Mouse (Mus musculus): Measurements from ENCODE around the gene Galnt18. TPM values are rescaled to one million over a fixed set of nuclear protein-coding genes. Genes with fewer than 3 reads are reported as not detected.

Galnt18 gene
- polyA plus RNA-seq, 1 experiment from 2014 or later = 19.2 TPM

DNA sequence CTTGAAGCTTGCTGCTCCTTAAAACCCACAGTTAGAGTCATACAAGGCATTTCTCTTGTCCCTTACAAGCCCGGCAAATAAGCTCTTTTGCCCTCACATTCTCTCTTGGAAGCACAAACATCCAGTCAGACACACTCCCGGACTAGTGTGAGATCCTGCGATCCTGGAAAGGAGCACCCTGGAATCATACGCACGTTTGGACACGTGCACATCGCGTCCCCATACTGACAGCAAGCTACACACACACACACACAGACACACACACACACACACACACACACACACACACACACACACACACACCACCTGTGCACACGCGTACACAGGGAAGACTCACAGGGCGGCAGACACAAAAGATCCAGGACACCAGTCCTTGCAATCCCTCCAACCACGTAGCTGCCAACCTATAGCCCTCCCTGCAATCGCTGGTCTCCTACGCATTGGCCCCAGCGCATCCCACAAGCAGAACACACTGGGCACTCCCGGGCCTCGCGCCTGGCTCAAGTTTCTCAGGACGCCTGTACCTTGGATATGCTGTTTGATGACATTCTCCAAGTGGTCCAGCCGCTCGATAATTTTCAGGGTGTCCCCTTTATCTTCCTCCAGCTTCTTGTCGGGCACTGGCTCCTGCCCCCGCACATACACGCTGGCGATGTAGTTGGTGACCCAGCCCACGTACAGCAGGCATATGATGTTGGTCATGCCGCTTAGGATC is 831 bp downstream of the Galnt18 start:
- Histone ChIP-seq H3K27ac (ENCODE audit: low read length) (peak overlapping the region; percentile 76), H3K27me3 (ENCODE audit: control insufficient read depth, insufficient read depth, low read length) (peaks cover 13% of the 10 kb centered on the region), H3K4me3 (ENCODE audit: low read length) (peak overlapping the region; percentile 70), H3K36me3 (ENCODE audit: control insufficient read depth, insufficient read depth) (no peaks in the 10 kb centered on the region), H3K4me2 (ENCODE audit: low read depth, low read length) (peak overlapping the region; percentile 82), H3K9me3 (replicated peaks; ENCODE audit: control insufficient read depth, low read length) (no peaks in the 10 kb centered on the region), H3K4me1 (ENCODE audit: control insufficient read depth, insufficient read depth, low read length) (peaks cover 4% of the 10 kb centered on the region), H3K9ac (ENCODE audit: low read length) (peak overlapping the region; percentile 74)
- WGBS = 16% methylated on average over 27 of the region's 27 CpGs
- ATAC-seq (replicated peaks; ENCODE audit: extremely low read depth, insufficient read depth, low FRiP score) = no peak

DNA sequence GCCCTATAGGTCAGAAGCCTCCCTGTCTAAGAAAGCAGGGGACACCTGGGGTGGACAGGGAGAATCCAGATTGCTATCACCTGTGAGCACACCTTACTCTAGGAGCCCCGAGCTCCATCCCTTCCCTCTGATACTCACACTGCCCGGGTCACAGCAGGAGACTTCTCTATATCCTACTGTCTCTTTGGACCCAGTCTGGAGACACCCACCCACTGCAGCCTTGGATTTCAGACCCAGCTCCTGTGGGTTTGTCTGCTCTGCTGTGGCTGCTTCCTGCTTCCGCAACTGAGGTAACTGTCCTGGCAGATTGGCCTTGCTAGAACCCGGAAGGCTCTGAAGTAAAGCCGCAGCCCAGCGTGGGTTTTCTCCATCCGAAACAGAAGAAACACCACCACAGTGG is 1.6 kb downstream of the Galnt18 start:
- Histone ChIP-seq H3K27me3 (ENCODE audit: control insufficient read depth, insufficient read depth, low read length) (peaks cover 13% of the 10 kb centered on the region), H3K4me1 (ENCODE audit: control insufficient read depth, insufficient read depth, low read length) (peaks cover 4% of the 10 kb centered on the region), H3K9ac (ENCODE audit: low read length) (0 out of 2 replicates have a peak overlapping the region, but pooled peaks have one; percentile 11), H3K36me3 (ENCODE audit: control insufficient read depth, insufficient read depth) (no peaks in the 10 kb centered on the region), H3K27ac (ENCODE audit: low read length) (no peak overlapping the region), H3K9me3 (replicated peaks; ENCODE audit: control insufficient read depth, low read length) (no peaks in the 10 kb centered on the region), H3K4me3 (ENCODE audit: low read length) (peak overlapping the region; percentile 70), H3K4me2 (ENCODE audit: low read depth, low read length) (peak overlapping the region; percentile 82)
- 66% methylated on average over 7 of the region's 7 CpGs for WGBS
- ATAC-seq (replicated peaks; ENCODE audit: extremely low read depth, insufficient read depth, low FRiP score) = no peak

DNA sequence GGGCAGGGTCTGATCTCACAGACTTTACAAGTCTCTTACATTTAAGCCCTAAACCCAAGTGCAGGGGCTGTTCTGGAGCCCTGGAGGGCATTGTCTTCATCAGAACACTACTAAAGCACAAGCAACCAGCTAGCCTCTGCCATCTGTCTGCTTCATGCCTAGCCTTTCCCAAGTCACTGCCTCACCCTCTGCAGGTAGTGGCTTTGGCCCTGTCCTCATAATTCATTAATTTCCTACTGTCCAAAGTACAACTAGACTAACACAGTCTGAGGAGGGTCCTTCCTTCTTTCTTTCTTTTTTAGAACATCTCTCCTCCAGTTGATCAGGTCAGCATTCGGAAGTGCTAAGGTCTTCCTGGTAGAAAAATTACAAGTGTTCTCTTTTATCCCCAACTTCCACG is 2.6 kb downstream of the Galnt18 start:
- Histone ChIP-seq H3K27ac (ENCODE audit: low read length) (no peak overlapping the region), H3K9ac (ENCODE audit: low read length) (no peak overlapping the region), H3K27me3 (ENCODE audit: control insufficient read depth, insufficient read depth, low read length) (peaks cover 13% of the 10 kb centered on the region), H3K9me3 (replicated peaks; ENCODE audit: control insufficient read depth, low read length) (no peaks in the 10 kb centered on the region), H3K36me3 (ENCODE audit: control insufficient read depth, insufficient read depth) (no peaks in the 10 kb centered on the region), H3K4me2 (ENCODE audit: low read depth, low read length) (peak overlapping the region; percentile 82), H3K4me3 (ENCODE audit: low read length) (peak overlapping the region; percentile 70), H3K4me1 (ENCODE audit: control insufficient read depth, insufficient read depth, low read length) (peaks cover 4% of the 10 kb centered on the region)
- no peak for ATAC-seq (replicated peaks; ENCODE audit: extremely low read depth, insufficient read depth, low FRiP score)
- WGBS = 88% methylated on average over 2 of the region's 2 CpGs

DNA sequence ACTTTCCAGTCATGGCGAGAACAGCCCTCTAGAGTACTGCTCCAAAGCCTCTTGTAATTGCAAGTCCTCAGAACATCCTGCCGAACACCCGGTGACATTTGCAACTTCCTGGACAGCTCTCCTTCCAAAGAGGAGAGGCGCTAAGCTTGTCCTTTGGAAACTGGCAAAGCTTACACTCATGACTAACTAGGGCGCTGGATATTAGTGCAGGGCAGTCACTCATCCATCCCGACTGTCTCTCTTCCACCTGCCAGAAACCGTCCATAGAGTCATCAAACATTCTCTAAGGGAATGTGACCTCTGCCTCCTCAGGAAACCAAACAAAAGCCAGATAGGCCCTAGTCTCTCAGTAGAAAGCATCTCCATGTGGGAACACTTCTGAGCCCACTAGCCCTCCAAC is 3.6 kb downstream of the Galnt18 start:
- H3K9ac ChIP-seq (ENCODE audit: low read length) = no peak overlapping the region
- WGBS = 58% methylated on average over 7 of the region's 7 CpGs
- no peaks in the 10 kb centered on the region for H3K9me3 ChIP-seq (replicated peaks; ENCODE audit: control insufficient read depth, low read length)
- H3K27me3 ChIP-seq (ENCODE audit: control insufficient read depth, insufficient read depth, low read length) = peaks cover 10% of the 10 kb centered on the region
- H3K4me3 ChIP-seq (ENCODE audit: low read length) = peak overlapping the region; percentile 5
- H3K4me2 ChIP-seq (ENCODE audit: low read depth, low read length) = peak overlapping the region; percentile 82
- peaks cover 4% of the 10 kb centered on the region for H3K4me1 ChIP-seq (ENCODE audit: control insufficient read depth, insufficient read depth, low read length)
- no peak for ATAC-seq (replicated peaks; ENCODE audit: extremely low read depth, insufficient read depth, low FRiP score)
- H3K27ac ChIP-seq (ENCODE audit: low read length) = no peak overlapping the region
- no peaks in the 10 kb centered on the region for H3K36me3 ChIP-seq (ENCODE audit: control insufficient read depth, insufficient read depth)

DNA sequence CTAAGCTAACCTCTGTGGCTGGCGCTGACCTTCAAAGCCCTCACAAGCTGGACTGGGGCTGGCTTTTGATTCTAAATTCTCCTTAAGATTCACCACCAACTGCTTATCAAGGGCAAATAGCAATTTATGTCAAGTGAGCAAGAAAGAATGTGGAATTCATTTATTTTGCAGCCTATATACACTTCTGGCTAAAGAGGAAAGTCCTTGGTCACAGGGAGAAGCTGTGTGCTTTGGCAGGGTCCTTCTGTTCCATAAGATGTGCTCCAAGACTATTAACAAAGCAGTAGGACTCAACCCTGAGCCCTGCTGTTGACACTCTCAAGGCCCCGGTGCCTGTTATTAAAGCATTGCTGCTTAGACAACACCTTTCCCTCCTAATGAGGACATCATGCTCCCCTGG is 7.4 kb downstream of the Galnt18 start:
- H3K9ac ChIP-seq (ENCODE audit: low read length) = no peak overlapping the region
- no peak for ATAC-seq (replicated peaks; ENCODE audit: extremely low read depth, insufficient read depth, low FRiP score)
- H3K27ac ChIP-seq (ENCODE audit: low read length) = no peak overlapping the region
- no peak overlapping the region for H3K4me3 ChIP-seq (ENCODE audit: low read length)
- H3K9me3 ChIP-seq (replicated peaks; ENCODE audit: control insufficient read depth, low read length) = no peaks in the 10 kb centered on the region
- 81% methylated on average over 2 of the region's 2 CpGs for WGBS
- no peaks in the 10 kb centered on the region for H3K36me3 ChIP-seq (ENCODE audit: control insufficient read depth, insufficient read depth)
- H3K4me2 ChIP-seq (ENCODE audit: low read depth, low read length) = no peak overlapping the region
- H3K27me3 ChIP-seq (ENCODE audit: control insufficient read depth, insufficient read depth, low read length) = 0 out of 2 replicates have a peak, but pooled peaks cover 2% of the 10 kb centered on the region
- H3K4me1 ChIP-seq (ENCODE audit: control insufficient read depth, insufficient read depth, low read length) = no peaks in the 10 kb centered on the region; the same call in 1 of the 2 replicates

DNA sequence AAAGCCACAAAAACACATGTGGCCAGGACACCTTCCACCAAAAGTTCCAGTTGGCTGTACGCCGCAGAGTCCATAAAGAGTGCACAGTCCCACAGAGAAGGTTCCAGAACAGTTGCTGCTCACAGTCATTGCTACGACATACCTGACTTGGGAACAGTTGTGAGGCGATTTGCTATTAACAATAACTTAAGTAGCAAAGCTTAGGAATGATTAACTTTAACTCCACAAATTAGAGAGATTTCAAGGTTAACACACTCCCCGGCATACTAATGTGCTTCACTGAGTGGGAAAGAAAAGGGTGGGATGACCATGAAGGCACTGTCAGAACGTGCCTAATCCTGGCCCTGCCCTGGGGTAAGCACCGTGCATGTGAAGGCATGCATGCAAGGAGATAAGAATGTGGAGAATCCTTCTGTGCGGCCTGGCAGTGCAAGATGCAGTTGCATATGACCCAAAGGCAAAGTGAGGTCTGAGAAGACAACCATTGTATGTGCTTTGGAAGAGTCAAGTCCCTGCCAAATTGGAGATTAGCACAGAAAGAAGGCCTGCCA is 8.5 kb downstream of the Galnt18 start:
- Histone ChIP-seq H3K27me3 (ENCODE audit: control insufficient read depth, insufficient read depth, low read length) (no peaks in the 10 kb centered on the region), H3K9ac (ENCODE audit: low read length) (no peak overlapping the region), H3K36me3 (ENCODE audit: control insufficient read depth, insufficient read depth) (no peaks in the 10 kb centered on the region), H3K4me3 (ENCODE audit: low read length) (no peak overlapping the region), H3K27ac (ENCODE audit: low read length) (no peak overlapping the region), H3K4me1 (ENCODE audit: control insufficient read depth, insufficient read depth, low read length) (peaks cover 3% of the 10 kb centered on the region), H3K9me3 (replicated peaks; ENCODE audit: control insufficient read depth, low read length) (no peaks in the 10 kb centered on the region), H3K4me2 (ENCODE audit: low read depth, low read length) (no peak overlapping the region)
- 72% methylated on average over 8 of the region's 8 CpGs for WGBS
- no peak for ATAC-seq (replicated peaks; ENCODE audit: extremely low read depth, insufficient read depth, low FRiP score)

DNA sequence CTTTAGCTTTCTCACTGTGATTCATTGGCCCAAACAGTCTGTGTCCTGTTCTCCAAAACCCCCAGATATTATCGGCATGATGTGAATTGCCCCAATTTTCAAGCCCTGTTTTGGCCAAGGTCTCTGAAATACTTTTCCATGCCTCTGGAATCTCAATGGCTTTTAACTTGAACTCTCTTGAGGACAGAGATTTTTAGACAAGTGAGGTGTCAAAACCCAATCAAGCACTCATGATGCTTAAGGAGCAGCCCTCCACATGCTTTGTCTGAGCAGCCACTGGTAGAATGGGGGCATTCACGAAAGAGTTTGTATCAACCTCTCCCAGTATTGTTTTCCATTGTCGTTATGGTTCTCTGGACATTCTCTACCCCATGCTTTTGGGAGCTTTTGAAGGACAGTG is 9.2 kb downstream of the Galnt18 start:
- no peak for ATAC-seq (replicated peaks; ENCODE audit: extremely low read depth, insufficient read depth, low FRiP score)
- 66% methylated on average over 3 of the region's 3 CpGs for WGBS
- no peak overlapping the region for H3K4me2 ChIP-seq (ENCODE audit: low read depth, low read length)
- no peaks in the 10 kb centered on the region for H3K36me3 ChIP-seq (ENCODE audit: control insufficient read depth, insufficient read depth)
- no peaks in the 10 kb centered on the region for H3K9me3 ChIP-seq (replicated peaks; ENCODE audit: control insufficient read depth, low read length)
- no peak overlapping the region for H3K9ac ChIP-seq (ENCODE audit: low read length)
- H3K27ac ChIP-seq (ENCODE audit: low read length) = no peak overlapping the region
- H3K27me3 ChIP-seq (ENCODE audit: control insufficient read depth, insufficient read depth, low read length) = no peaks in the 10 kb centered on the region
- no peak overlapping the region for H3K4me3 ChIP-seq (ENCODE audit: low read length)
- peaks cover 3% of the 10 kb centered on the region; the same call in 1 of the 2 replicates for H3K4me1 ChIP-seq (ENCODE audit: control insufficient read depth, insufficient read depth, low read length)

DNA sequence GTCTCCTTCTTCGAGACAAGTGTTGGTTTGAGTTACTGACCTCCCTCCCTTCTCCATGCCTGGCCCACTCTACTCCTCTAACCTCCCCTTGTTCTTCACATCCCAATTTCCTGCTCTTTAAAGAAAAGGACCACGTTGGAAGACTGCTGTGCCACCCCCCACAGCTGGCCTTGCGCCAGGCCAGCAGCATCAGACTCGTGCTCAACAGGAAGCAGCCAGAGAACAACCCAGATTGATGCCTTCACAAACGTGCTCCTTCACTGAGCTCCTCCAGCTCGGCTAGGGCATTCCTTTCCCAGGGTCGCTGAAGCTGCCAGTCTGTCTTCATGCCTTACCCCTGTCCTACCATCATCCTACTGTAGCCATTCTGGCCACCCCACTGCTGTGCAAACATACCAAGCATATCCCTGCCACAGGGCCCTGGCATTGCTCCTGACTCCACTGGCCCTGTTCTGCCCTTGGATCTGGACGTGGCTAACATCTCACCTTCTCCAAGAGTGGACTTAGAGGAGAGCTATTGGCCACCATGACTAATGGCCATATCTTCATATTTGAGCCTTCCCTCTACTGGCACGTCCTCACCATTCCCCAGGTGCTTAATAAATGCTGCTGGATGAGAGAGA is 13.5 kb downstream of the Galnt18 start:
- 49% methylated on average over 9 of the region's 9 CpGs for WGBS

DNA sequence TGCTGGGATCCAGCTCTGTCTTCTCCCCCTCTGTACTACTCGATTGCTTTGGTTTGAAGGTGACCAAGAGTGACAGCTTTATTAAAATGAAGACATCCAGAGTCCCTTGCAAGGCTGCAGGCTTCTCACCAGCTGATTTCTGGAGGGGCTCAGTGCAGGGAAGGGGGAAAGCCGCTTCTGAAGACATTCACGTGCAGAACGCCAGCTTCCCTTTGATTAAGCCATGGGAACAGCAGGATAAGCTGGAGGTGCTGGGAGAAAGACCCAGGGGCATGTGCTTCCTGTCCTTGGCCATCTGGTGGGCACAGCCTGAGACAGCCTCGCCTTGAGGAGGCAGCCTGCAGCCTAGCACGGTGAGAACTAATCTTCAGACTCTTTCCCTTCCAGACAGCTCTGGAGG is 17.0 kb downstream of the Galnt18 start:
- Histone ChIP-seq H3K27ac (ENCODE audit: low read length) (no peak overlapping the region), H3K4me2 (ENCODE audit: low read depth, low read length) (no peak overlapping the region), H3K4me1 (ENCODE audit: control insufficient read depth, insufficient read depth, low read length) (peaks cover 3% of the 10 kb centered on the region; the same call in 1 of the 2 replicates), H3K4me3 (ENCODE audit: low read length) (no peak overlapping the region), H3K36me3 (ENCODE audit: control insufficient read depth, insufficient read depth) (no peaks in the 10 kb centered on the region), H3K9me3 (replicated peaks; ENCODE audit: control insufficient read depth, low read length) (no peaks in the 10 kb centered on the region), H3K9ac (ENCODE audit: low read length) (no peak overlapping the region), H3K27me3 (ENCODE audit: control insufficient read depth, insufficient read depth, low read length) (no peaks in the 10 kb centered on the region)
- no peak for ATAC-seq (replicated peaks; ENCODE audit: extremely low read depth, insufficient read depth, low FRiP score)
- 46% methylated on average over 6 of the region's 6 CpGs for WGBS

More for the DNA sequence above, 13.5 kb downstream of the Galnt18 start:
- Histone ChIP-seq H3K4me1 (ENCODE audit: control insufficient read depth, insufficient read depth, low read length) (peaks cover 3% of the 10 kb centered on the region; the same call in 1 of the 2 replicates), H3K9me3 (replicated peaks; ENCODE audit: control insufficient read depth, low read length) (no peaks in the 10 kb centered on the region), H3K4me3 (ENCODE audit: low read length) (no peak overlapping the region), H3K9ac (ENCODE audit: low read length) (no peak overlapping the region), H3K4me2 (ENCODE audit: low read depth, low read length) (no peak overlapping the region), H3K36me3 (ENCODE audit: control insufficient read depth, insufficient read depth) (no peaks in the 10 kb centered on the region), H3K27ac (ENCODE audit: low read length) (no peak overlapping the region), H3K27me3 (ENCODE audit: control insufficient read depth, insufficient read depth, low read length) (no peaks in the 10 kb centered on the region)
- ATAC-seq (replicated peaks; ENCODE audit: extremely low read depth, insufficient read depth, low FRiP score) = no peak

Measured in heart, embryonic 16.5 days (tissue).